Mouse (Mus musculus): ENCODE results near the gene AA986860.

DNA sequence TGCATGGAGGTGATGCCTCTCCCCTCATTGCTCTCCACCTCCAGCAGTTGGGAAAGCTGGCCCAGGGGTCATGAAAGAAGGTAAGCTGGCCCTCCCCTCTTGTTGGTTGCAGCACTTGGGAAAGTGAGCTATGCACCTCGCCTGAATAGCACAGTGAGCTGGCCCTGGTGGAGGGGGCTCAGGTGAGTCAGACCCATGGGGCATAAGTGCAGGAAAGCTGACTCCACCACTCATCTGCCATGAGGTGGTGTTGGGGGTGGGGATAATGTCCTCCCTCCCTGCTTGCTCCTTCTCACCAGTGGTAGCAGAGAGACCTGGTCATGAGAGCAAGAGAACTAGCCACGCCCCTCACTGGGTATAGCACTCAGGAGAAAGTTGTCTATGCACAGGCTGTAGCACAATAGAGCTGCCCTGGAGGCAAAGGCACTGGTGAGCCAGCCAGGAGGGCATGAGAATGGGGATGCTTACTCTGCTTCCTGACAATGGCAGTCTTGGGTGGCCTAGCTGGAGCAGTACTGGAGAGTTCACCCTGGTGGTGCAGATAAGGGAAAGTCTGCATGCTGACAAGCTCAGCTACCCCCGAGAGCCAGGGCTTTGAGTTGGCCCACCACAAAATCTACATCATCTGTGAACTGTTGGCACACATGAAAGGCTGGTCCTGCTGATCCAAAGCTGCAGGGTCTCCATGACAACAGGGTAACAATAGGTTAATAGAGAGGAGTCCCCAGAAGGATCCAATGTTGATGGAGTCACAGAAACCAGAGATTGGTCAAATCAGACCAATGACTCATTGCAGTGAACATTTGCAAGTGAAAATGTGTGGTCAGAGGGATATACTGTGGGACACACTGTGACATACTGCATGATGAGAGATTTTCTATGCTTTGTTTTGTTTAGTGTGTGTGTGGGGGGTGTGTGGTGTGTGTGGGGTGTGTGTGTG is 58.0 kb downstream of the AA986860 start:
- TF ChIP-seq POLR2A (IDR thresholded peaks at IDR 0.05; ENCODE audit: control insufficient read depth, low read depth, low read length), result no peak
- no peak for TF ChIP-seq CTCF (IDR thresholded peaks at IDR 0.05; ENCODE audit: control insufficient read depth, insufficient read depth, insufficient replicate concordance, low read depth, low read length)
